Mouse (Mus musculus): ENCODE measurements around the gene Mlh1. TPM values are rescaled to one million over a fixed set of nuclear protein-coding genes. Genes with fewer than 3 reads are reported as not detected.

Mlh1 gene
- polyA plus RNA-seq, 1 experiment = 10.5 TPM

- no peak for DNase-seq (ENCODE audit: low read depth, low spot score)
- WGBS = 91% methylated on average over 9 of the region's 9 CpGs
Measured at GRCm38 (mm10) chr9:111234701-111235100, 36.9 kb downstream of the Mlh1 start.

GRCm38 (mm10) chr9:111228446-111228845 is 43.1 kb downstream of the Mlh1 start:
- WGBS = 81% methylated on average over 5 of the region's 5 CpGs
- DNase-seq (ENCODE audit: low read depth, low spot score) = no peak

GRCm38 (mm10) chr9:111223406-111223805 is 48.2 kb downstream of the Mlh1 start:
- 96% methylated on average over 5 of the region's 5 CpGs for WGBS
- no peak for DNase-seq (ENCODE audit: low read depth, low spot score)

DNA sequence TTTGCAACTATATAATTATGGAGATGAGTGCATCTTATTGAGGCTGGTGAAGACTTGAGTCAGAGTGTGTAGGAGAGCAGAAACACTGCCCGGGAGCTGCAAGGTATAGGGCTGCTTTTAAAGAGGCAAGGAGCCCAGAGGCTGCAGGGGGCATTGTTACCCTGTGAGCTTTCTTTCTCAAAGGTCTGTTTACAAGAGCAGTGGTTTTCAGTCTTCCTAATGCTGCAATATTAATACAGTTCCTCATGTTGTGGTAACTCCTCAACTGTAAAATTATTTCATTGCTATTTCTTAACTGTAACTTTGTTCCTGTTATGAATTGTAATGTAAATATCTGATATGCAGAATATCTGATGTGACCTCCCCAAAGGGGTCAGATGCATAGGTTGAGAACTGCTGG is 50.0 kb downstream of the Mlh1 start:
- WGBS = 80% methylated on average over 1 of the region's 1 CpGs
- no peak for DNase-seq (ENCODE audit: low read depth, low spot score)

GRCm38 (mm10) chr9:111220551-111221080 is 51.0 kb downstream of the Mlh1 start:
- WGBS = 89% methylated on average over 5 of the region's 5 CpGs
- no peak for DNase-seq (ENCODE audit: low read depth, low spot score)

- DNase-seq (ENCODE audit: low read depth, low spot score) = peak; percentile 25
Measured at GRCm38 (mm10) chr9:111216424-111216823, 55.2 kb downstream of the Mlh1 start.

- DNase-seq (ENCODE audit: low read depth, low spot score) = no peak
- WGBS = 58% methylated on average over 6 of the region's 6 CpGs
Measured at GRCm38 (mm10) chr9:111213501-111213900, 58.1 kb downstream of the Mlh1 start.

GRCm38 (mm10) chr9:111211122-111212041 is 60.2 kb downstream of the Mlh1 start:
- no peak for DNase-seq (ENCODE audit: low read depth, low spot score)

DNA sequence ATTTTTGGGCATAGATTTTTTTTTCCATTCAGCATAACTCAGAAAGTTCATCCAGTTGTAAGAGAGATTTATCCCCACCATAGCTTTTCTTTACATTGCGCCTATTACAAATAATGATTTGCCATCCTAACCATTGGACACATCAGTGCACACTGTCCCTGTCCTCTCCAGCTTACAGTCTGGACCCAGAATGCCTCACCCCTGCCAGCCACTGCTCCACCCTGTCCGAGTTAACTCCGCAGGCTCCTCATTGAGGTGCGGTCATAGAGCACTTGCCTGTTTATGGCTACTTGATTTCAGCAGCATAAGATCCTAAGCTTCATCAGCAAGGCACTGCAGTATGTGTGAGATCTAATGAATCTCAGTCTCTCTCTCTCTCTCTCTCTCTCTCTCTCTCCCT is 61.2 kb downstream of the Mlh1 start:
- 48% methylated on average over 4 of the region's 4 CpGs for WGBS
- DNase-seq (ENCODE audit: low read depth, low spot score) = no peak

More at GRCm38 (mm10) chr9:111211122-111212041, 60.2 kb downstream of the Mlh1 start:
- WGBS = 44% methylated on average over 10 of the region's 10 CpGs

- WGBS = 90% methylated on average over 7 of the region's 7 CpGs
- no peak for DNase-seq (ENCODE audit: low read depth, low spot score)
Measured at GRCm38 (mm10) chr9:111209158-111209699, 62.4 kb downstream of the Mlh1 start.

DNA sequence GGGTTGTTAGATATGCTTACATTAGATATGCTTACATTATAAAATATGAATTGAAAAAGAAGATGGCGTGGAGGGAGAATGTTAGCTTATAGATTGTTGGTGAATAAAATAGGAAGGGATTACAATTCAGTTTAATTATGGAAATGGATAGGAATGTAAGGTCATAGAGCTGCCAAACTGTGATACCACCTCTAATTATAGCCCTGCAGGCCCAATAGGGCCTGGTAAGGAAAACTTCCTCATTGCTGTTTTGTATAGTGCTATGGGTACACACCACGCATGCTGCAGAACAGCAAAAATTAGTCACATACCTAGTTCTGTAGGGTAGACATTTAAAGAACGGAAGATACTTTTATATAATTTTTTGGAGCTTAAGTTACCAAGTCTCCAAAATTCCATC is 63.4 kb downstream of the Mlh1 start:
- DNase-seq (ENCODE audit: low read depth, low spot score) = no peak
- WGBS = 89% methylated on average over 3 of the region's 3 CpGs

- DNase-seq (ENCODE audit: low read depth, low spot score) = no peak
- 77% methylated on average over 3 of the region's 3 CpGs for WGBS
Measured at GRCm38 (mm10) chr9:111207683-111208082, 63.9 kb downstream of the Mlh1 start.

- no peak for DNase-seq (ENCODE audit: low read depth, low spot score)
- 57% methylated on average over 9 of the region's 9 CpGs for WGBS
Measured at GRCm38 (mm10) chr9:111204601-111205375, 66.8 kb downstream of the Mlh1 start.

DNA sequence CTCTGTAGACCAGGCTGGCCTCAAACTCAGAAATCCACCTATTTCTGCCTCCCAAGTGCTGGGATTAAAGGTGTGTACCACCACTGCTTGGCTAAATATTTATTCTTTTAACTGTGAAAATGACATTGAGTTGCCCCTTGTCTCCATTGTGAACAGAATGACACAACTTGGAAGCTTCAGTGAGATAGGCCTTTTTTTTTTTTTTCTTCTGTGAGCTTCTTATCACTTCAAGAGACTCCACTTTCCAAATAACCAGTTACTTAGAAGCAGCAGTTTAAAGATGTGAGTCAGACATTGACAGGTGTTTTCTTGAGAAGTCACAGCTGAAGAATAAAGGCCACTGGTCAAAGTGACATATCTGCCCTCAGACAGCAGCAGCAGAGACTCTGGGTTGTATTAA is 71.4 kb downstream of the Mlh1 start:
- DNase-seq (ENCODE audit: low read depth, low spot score) = no peak

DNA sequence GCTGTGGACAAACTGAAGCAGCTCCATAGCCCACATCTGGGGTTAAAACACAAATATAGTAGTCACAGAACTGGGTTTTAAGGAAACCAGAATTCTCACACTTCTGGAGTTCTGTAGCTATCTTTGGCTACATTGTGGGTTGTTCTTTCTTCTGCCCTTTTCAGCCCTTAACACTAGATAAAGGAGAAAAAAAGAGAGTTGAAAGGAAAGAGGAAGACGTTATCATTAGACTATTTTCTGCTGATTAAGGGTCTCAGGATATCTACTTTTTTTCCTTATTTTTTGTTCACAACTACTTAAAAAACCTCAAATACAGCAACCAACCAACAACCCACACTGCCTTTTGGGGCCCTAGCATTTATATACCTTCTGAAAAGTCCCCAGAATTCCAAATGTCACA is 73.3 kb downstream of the Mlh1 start:
- DNase-seq (ENCODE audit: low read depth, low spot score) = no peak
- WGBS = 83% methylated on average over 1 of the region's 1 CpGs

GRCm38 (mm10) chr9:111197712-111198111 is 73.9 kb downstream of the Mlh1 start:
- WGBS = 58% methylated on average over 4 of the region's 4 CpGs
- no peak for DNase-seq (ENCODE audit: low read depth, low spot score)

DNA sequence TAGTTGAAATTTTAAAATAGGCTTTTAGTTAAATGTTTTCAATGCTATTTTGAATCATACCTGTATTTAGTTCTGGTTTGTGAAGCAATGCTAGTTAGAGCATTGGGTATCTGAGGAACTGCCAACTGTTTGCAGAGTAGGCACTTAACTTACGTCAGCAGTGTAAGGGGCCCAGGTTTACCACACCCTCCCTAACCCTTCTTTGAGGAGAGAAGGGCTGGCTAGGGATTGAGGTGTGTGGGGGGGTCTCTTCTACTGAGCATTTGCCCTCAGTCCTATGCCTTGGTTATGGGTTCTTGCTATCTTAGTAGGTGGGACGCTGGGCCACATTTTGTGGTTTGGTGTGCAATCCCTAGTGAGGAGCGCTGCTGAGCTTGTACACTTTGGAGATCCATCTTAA is 74.5 kb downstream of the Mlh1 start:
- WGBS = 90% methylated on average over 3 of the region's 3 CpGs
- no peak for DNase-seq (ENCODE audit: low read depth, low spot score)

- DNase-seq (ENCODE audit: low read depth, low spot score) = no peak
- 77% methylated on average over 2 of the region's 2 CpGs for WGBS
Measured at GRCm38 (mm10) chr9:111193211-111193610, 78.4 kb downstream of the Mlh1 start.

GRCm38 (mm10) chr9:111188731-111189130 is 82.9 kb downstream of the Mlh1 start:
- no peak for DNase-seq (ENCODE audit: low read depth, low spot score)
- 67% methylated on average over 7 of the region's 7 CpGs for whole genome bisulfite sequencing

DNA sequence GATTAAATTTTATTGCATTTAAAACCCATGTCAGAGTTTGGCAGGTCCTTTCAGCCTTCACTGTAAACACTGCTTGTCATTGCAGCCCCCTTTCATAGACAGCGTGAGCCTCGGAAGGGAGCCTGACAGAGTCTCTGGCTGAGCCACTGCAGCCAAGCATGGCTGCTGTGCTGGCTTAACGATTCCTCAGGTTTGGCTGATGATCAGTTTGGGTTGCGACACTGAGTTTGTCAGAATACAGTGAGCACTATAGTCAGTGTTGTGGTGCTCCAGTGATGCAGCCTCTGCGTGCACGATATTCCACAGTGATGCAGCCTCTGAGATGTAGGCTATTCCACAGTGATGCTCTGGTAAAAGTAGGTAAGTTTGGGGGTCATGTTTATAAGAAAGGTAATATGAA is 84.7 kb downstream of the Mlh1 start:
- no peak for DNase-seq (ENCODE audit: low read depth, low spot score)
- WGBS = 86% methylated on average over 6 of the region's 6 CpGs
